Mouse (Mus musculus): ENCODE data around the gene Dcaf7. TPM values are rescaled to one million over a fixed set of nuclear protein-coding genes. Genes with fewer than 3 reads are reported as not detected.

Dcaf7 gene
- polyA plus RNA-seq (2012): 14.7 and 14.9 TPM in 2 replicates

GRCm38 (mm10) chr11:106036548-106037417 is at the start of gene Dcaf7:
Gene Dcaf7 (plus strand): TSS chr11:106036872.

GRCm38 (mm10) chr11:105994375-105994774 is 42.3 kb upstream of the Dcaf7 start, which contains the start of gene Ace3:
Gene Ace3 (plus strand): TSS chr11:105994675.

GRCm38 (mm10) chr11:106007821-106008220 is 28.9 kb upstream of the Dcaf7 start, which contains the start of gene Kcnh6:
Gene Kcnh6 (plus strand): TSS chr11:106008124.

GRCm38 (mm10) chr11:106065923-106066571 is 29.4 kb downstream of the Dcaf7 start, which contains the start of gene Taco1:
Gene Taco1 (plus strand): TSS chr11:106066061.

GRCm38 (mm10) chr11:106083708-106084701 is 47.3 kb downstream of the Dcaf7 start, which contains the start of gene Map3k3:
Gene Map3k3 (plus strand): TSS chr11:106084613.

Other genes with a start within 250 kb of the Dcaf7 start
- 0.39 and 0.61 TPM in 2 replicates for gene Cyb561, start 83.5 kb upstream of the Dcaf7 start, polyA plus RNA-seq (2012)
- gene Ace, start 68.9 kb upstream of the Dcaf7 start, polyA plus RNA-seq (2012): 0.17 and 0.53 TPM in 2 replicates
- not detected in 2 replicates for gene Ace3, start 42.2 kb upstream of the Dcaf7 start, polyA plus RNA-seq (2012)
- gene Kcnh6, start 28.7 kb upstream of the Dcaf7 start, polyA plus RNA-seq (2012): 0.03 TPM in 1 of 2 replicates, not detected in the other
- 6.6 and 7.2 TPM in 2 replicates for gene Taco1, start 29.2 kb downstream of the Dcaf7 start, polyA plus RNA-seq (2012)
- 9.2 and 9.4 TPM in 2 replicates for gene Map3k3, start 47.7 kb downstream of the Dcaf7 start, polyA plus RNA-seq (2012)
- 0.62 TPM in 1 of 2 replicates, not detected in the other for gene Gm10840, start 124.0 kb downstream of the Dcaf7 start, polyA plus RNA-seq (2012)
- gene Limd2, start 124.0 kb downstream of the Dcaf7 start, polyA plus RNA-seq (2012): 189 and 236 TPM in 2 replicates
- 42.4 and 43.4 TPM in 2 replicates for gene Strada, start 165.3 kb downstream of the Dcaf7 start, polyA plus RNA-seq (2012)
- gene Ccdc47, start 179.5 kb downstream of the Dcaf7 start, polyA plus RNA-seq (2012): 3.2 and 4.1 TPM in 2 replicates
- gene Ddx42, start 180.1 kb downstream of the Dcaf7 start, polyA plus RNA-seq (2012): 27.1 and 41.4 TPM in 2 replicates
- gene Ftsj3, start 219.2 kb downstream of the Dcaf7 start, polyA plus RNA-seq (2012): 12.7 and 18.5 TPM in 2 replicates
- 51.2 and 64.3 TPM in 2 replicates for gene Psmc5, start 219.3 kb downstream of the Dcaf7 start, polyA plus RNA-seq (2012)
- 138 and 142 TPM in 2 replicates for gene Smarcd2, start 236.1 kb downstream of the Dcaf7 start, polyA plus RNA-seq (2012)
- gene Tcam1, start 239.8 kb downstream of the Dcaf7 start, polyA plus RNA-seq (2012): 0.21 and 0.33 TPM in 2 replicates

All from megakaryocyte-erythroid progenitor cell, adult 5 weeks (primary cell).